Mouse (Mus musculus) myocyte (in vitro differentiated cells): ENCODE measurements at regions not wholly inside any gene's neighbourhood (a gene's known extent, or its start where the extent isn't known, plus 50 kb on each side); places are given as distances from the start of the nearest gene placed in this dataset.

ENCODE experiments used
- CEBPB ChIP-seq: IDR thresholded peaks from 2 replicates; pipeline ENCODE4 v1.6.1; 2011; ENCODE audit warnings: mild to moderate bottlenecking, moderate library complexity; ENCODE audit not compliant: poor library complexity, insufficient read depth, severe bottlenecking
- E2F4 ChIP-seq: IDR thresholded peaks from one replicate; pipeline ENCODE4 v1.6.1; 2011; ENCODE audit warnings: mild to moderate bottlenecking, control low read depth, moderate library complexity; ENCODE audit not compliant: insufficient read depth
- POLR2A ChIP-seq: IDR thresholded peaks from one replicate; pipeline ENCODE4 v1.6.1; 2011; ENCODE audit warnings: low read depth, mild to moderate bottlenecking, control low read depth, moderate library complexity; ENCODE audit not compliant: insufficient read length

DNA sequence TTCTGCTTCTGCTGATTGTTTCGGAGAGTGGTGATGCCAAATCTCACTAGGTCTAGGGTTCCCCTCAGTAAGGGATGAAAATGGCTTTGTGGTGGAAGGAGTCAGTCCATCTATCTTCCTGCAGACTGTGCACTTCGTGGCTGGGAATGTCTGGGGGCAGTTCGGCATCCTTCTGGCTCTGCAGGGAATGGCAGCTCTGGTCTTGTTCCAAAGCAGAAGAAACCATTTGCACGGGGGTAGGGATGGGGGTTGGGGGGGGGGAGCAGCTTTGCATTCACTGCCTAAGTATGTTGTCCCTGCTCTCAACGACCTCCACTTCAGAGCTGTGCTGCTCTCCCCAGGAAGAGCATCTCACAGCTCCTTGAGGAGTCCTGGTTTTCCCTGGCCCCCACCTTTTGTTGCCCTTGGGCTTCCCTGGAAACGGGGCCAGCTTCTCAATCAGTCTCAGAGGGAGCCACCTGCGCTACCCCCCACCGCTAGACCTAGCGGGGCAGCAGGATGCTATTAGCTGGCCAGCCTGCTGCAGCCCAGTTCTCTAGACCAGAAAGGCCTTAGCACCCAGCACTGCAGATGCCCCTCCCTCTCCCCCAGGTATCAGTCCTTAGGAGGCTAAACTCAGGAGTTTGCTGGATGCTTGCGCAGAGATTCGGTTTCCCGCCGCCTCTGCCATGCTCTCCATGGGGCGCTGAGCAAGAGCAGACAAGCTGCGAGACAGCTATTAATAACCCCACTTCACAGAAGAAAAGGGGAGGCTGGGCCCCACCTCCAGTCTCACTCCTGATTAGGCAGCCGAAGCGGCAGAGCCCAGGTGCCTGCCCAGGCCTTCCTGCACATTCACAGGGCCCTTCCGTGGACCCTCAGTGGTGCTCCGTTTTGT, 98.7 kb downstream of the 2410131K14Rik start:
- no peak for TF ChIP-seq POLR2A
- TF ChIP-seq CEBPB = no peak
- no peak for TF ChIP-seq E2F4
